In genomic region chr15:77225274-77225673, GRCm38 (mm10) we compare ENCODE assay signal across 8 mouse cellular contexts.
DNase-seq lines count a peak whose midpoint lies in the region; ATAC-seq and TF ChIP-seq lines count a peak whose summit lies in the region.

No protein-coding gene starts in this region.

- no peaks in the 10 kb centered on the region for H3K9me3 ChIP-seq in liver, embryonic 11.5 days (ENCODE audit: control insufficient read depth, low read length)
- no peaks in the 10 kb centered on the region for H3K9me3 ChIP-seq in limb, embryonic 15.5 days

- no peak overlapping the region for H3K4me3 ChIP-seq in liver, adult 2 months (ENCODE audit: insufficient read depth, low read depth, low read length)
- H3K4me3 ChIP-seq in liver, embryonic 11.5 days (ENCODE audit: low read depth, low read length) = no peak overlapping the region
- H3K4me3 ChIP-seq in limb, embryonic 15.5 days = no peak overlapping the region

- ATAC-seq in liver, embryonic 11.5 days (replicated peaks; ENCODE audit: low FRiP score) = no peak
- ATAC-seq in limb, embryonic 15.5 days (ENCODE audit: insufficient number of reproducible peaks, low FRiP score, low TSS enrichment, low read depth) = no peak

- H3K9ac ChIP-seq in liver, adult 2 months (ENCODE audit: low read depth, low read length) = no peak overlapping the region
- no peak overlapping the region for H3K9ac ChIP-seq in liver, embryonic 11.5 days (ENCODE audit: low read depth, low read length)
- H3K9ac ChIP-seq in limb, embryonic 15.5 days = no peak overlapping the region

- peaks cover 9% of the 10 kb centered on the region; the same call in 1 of the 2 replicates for H3K79me2 ChIP-seq in liver, adult 2 months (ENCODE audit: control insufficient read depth, insufficient read depth, low read length)

- H3K27me3 ChIP-seq in liver, adult 2 months (ENCODE audit: control insufficient read depth, insufficient read depth, low read length) = no peaks in the 10 kb centered on the region
- H3K27me3 ChIP-seq in liver, embryonic 11.5 days (replicated peaks; ENCODE audit: control insufficient read depth, insufficient read depth, low read length) = no peaks in the 10 kb centered on the region
- H3K27me3 ChIP-seq in limb, embryonic 15.5 days = no peaks in the 10 kb centered on the region

- H3K36me3 ChIP-seq in liver, adult 2 months (ENCODE audit: control insufficient read depth, insufficient read depth, low read length) = no peaks in the 10 kb centered on the region
- H3K36me3 ChIP-seq in liver, embryonic 11.5 days (ENCODE audit: control insufficient read depth, insufficient read depth, low read length) = no peaks in the 10 kb centered on the region
- no peaks in the 10 kb centered on the region for H3K36me3 ChIP-seq in limb, embryonic 15.5 days

- TF ChIP-seq CTCF in liver, adult 2 months (IDR thresholded peaks at IDR 0.05; ENCODE audit: low read depth, low read length) = peak; percentile 71

- H3K27ac ChIP-seq in liver, adult 2 months (replicated peaks; ENCODE audit: insufficient read depth, low read depth, low read length) = no peak overlapping the region
- no peak overlapping the region for H3K27ac ChIP-seq in liver, embryonic 11.5 days (ENCODE audit: low read depth, low read length)
- H3K27ac ChIP-seq in limb, embryonic 15.5 days = 0 out of 2 replicates have a peak overlapping the region, but pooled peaks have one; percentile 22

- DNase-seq in adrenal gland, postnatal 10 days = peak; percentile 55
- DNase-seq in adrenal gland, adult 8-10 months = no peak
- no peak for DNase-seq in liver, adult 2 months (ENCODE audit: extremely low read depth, low read depth, low spot score)
- no peak for DNase-seq in liver, embryonic 11.5 days (ENCODE audit: low spot score)
- DNase-seq in embryo, embryonic 9.5 days (ENCODE audit: extremely low spot score) = peak; percentile 47
- no peak for DNase-seq in right cerebral cortex, postnatal 25 days
- no peak for DNase-seq in spleen, adult 18-20 months

- no peak overlapping the region for H3K4me2 ChIP-seq in liver, embryonic 11.5 days
- no peak overlapping the region for H3K4me2 ChIP-seq in limb, embryonic 15.5 days

- no peak for TF ChIP-seq POLR2A in liver, adult 2 months (IDR thresholded peaks at IDR 0.05; ENCODE audit: extremely low read depth, insufficient read depth, low read length)

- peaks cover 12% of the 10 kb centered on the region for H3K4me1 ChIP-seq in liver, adult 2 months (ENCODE audit: control insufficient read depth, insufficient read depth, low read length)
- H3K4me1 ChIP-seq in liver, embryonic 11.5 days (replicated peaks; ENCODE audit: control insufficient read depth, insufficient read depth, low read length) = peaks cover 6% of the 10 kb centered on the region; the same call in 1 of the 2 replicates
- H3K4me1 ChIP-seq in limb, embryonic 15.5 days = peaks cover 17% of the 10 kb centered on the region; the same call in 1 of the 2 replicates

Comparison
In these comparisons a context has a peak if more than half of its experiments do, and no peak if none do; other contexts are left out.
1. DNase-seq: peak in adrenal gland, postnatal 10 days (single experiment) and embryo, embryonic 9.5 days (single experiment); none in adrenal gland, adult 8-10 months (single experiment), liver, adult 2 months (single experiment), liver, embryonic 11.5 days (single experiment), right cerebral cortex, postnatal 25 days (single experiment) and spleen, adult 18-20 months (0 of 2).